Mouse (Mus musculus) midbrain, embryonic 14.5 days (tissue): ENCODE measurements around the gene Hist1h2af. TPM values are rescaled to one million over a fixed set of nuclear protein-coding genes. Genes with fewer than 3 reads are reported as not detected.
A peak's percentile ranks its signal among the peaks of the same experiment; 100 is the strongest.
"Not testable (repeated sequence)": the region's sequence is repeated elsewhere in the genome, so short reads cannot be mapped to it uniquely, and the experiment has no call there.

Source experiments
- ATAC-seq: fragments of 200-750 bp; cut with Nextera tagmentation; 2 replicates; pipeline ENCODE4 v1.8.0; 2017; ENCODE audit warnings: moderate number of reproducible peaks, moderate library complexity; ENCODE audit not compliant: low FRiP score, low TSS enrichment
- DNase-seq: peaks from one replicate; pipeline ENCODE4 v3.0.0-alpha.2; 2015
- H3K27ac ChIP-seq: fragments of 300-500 bp; sonication (generic); replicated peaks from 2 replicates; pipeline ENCODE4 v1.5.1; 2014; ENCODE audit warnings: mild to moderate bottlenecking, low read depth, low read length, moderate library complexity
- H3K27me3 ChIP-seq: fragments of 300-500 bp; sonication (generic); 2 replicates; pipeline ENCODE4 v1.6.1; 2014; ENCODE audit warnings: low read length, control low read depth, mixed read lengths; ENCODE audit not compliant: control insufficient read depth, insufficient read depth
- H3K36me3 ChIP-seq: fragments of 300-500 bp; sonication (generic); 2 replicates; pipeline ENCODE4 v1.6.1; 2014; ENCODE audit warnings: low read length, control low read depth; ENCODE audit not compliant: control insufficient read depth, insufficient read depth
- H3K4me1 ChIP-seq: fragments of 300-500 bp; sonication (generic); 2 replicates; pipeline ENCODE4 v1.6.1; 2014; ENCODE audit warnings: mild to moderate bottlenecking, antibody characterized with exemption, low read length, control low read depth; ENCODE audit not compliant: control insufficient read depth, insufficient read depth
- H3K4me2 ChIP-seq: fragments of 300-500 bp; sonication (generic); 2 replicates; pipeline ENCODE4 v1.6.1; 2014; ENCODE audit warnings: mild to moderate bottlenecking, low read length, moderate library complexity
- H3K4me3 ChIP-seq: fragments of 300-500 bp; sonication (generic); replicated peaks from 2 replicates; pipeline ENCODE4 v1.5.1; 2014; ENCODE audit warnings: low read depth, low read length
- H3K9ac ChIP-seq: fragments of 300-500 bp; sonication (generic); replicated peaks from 2 replicates; pipeline ENCODE4 v1.6.1; 2014; ENCODE audit warnings: mild to moderate bottlenecking, low read length, moderate library complexity
- H3K9me3 ChIP-seq: fragments of 300-500 bp; sonication (generic); 2 replicates; pipeline ENCODE4 v1.6.1; 2016; ENCODE audit warnings: low read length, control low read depth, mixed read lengths; ENCODE audit not compliant: control insufficient read depth
- WGBS: fragments of 180-500 bp; shearing (Covaris S2); extraction: QIAGEN DNeasy Blood & Tissue Kit; methylation state at CpG from one replicate; pipeline ENCODE4 v1.1.7; 2014; 5-methylcytosine and 5-hydroxymethylcytosine counted together
- polyA plus RNA-seq: library from polyadenylated mRNA; unstranded; fragments of >200 nt; fragmentation: Nextera tagmentation; extraction: Ambion mirVana; gene quantifications from 2 replicates; pipeline ENCODE4 v1.2.1, GENCODE M21; 2014

Hist1h2af gene
- polyA plus RNA-seq, 1 experiment from 2014 or later, result 3.4 TPM

DNA sequence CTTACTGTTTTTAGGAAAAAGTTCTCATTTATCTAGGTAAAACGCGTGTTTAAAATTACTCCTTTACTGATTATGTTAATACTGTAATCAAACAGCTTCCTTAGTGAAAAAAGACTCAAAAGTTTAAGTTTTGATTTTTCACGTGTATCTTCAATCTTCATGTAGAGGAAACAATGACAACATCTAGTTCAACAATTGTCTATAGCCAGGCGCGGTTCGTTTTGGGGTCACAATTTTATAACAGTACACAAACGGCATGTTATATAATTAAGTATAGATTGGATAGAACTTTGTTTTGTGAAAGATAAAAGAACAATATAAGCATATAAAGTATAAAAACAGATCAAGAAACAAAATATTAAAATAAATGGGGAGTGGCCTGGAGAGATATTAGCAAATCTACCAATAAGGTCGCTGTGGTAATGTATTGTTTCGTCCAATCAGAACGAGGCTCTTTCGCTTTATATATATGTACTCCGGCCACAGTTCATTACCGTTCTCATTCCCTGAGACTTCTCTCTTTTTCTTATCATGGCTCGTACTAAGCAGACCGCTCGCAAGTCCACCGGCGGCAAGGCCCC is 41.7 kb downstream of the Hist1h2af start, which contains the start of gene Hist1h3d:
Gene Hist1h3d, plus strand, starts transcription at position 493 of the 581 bp plus-strand sequence.
- Histone ChIP-seq H3K4me2 (peak within 1 kb of the TSS; percentile 59), H3K27ac (peak within 1 kb of the TSS; percentile 76), H3K36me3 (no peaks in the 10 kb centered on the region), H3K4me3 (peak within 1 kb of the TSS; percentile 36), H3K4me1 (peaks cover 31% of the 10 kb centered on the region), H3K9me3 (no peaks in the 10 kb centered on the region), H3K9ac (peak within 1 kb of the TSS; percentile 30; the same call in 1 of the 2 replicates), H3K27me3 (no peaks in the 10 kb centered on the region)
- DNase-seq (peak; percentile 88), ATAC-seq (peak; percentile 72)
- under 1% methylated on average over 18 of the region's 18 CpGs for WGBS

GRCm38 (mm10) chr13:23575864-23576313 is 42.2 kb downstream of the Hist1h2af start:
- not testable (repeated sequence) for DNase-seq, H3K36me3 ChIP-seq, H3K9me3 ChIP-seq, H3K27me3 ChIP-seq, ATAC-seq
- 0% methylated on average over 10 of the region's 40 CpGs for WGBS
- Histone ChIP-seq H3K4me1 (peaks cover 30% of the 10 kb centered on the region), H3K9ac (peak overlapping the region; percentile 30; the same call in 1 of the 2 replicates), H3K4me2 (peak overlapping the region; percentile 59), H3K27ac (peak overlapping the region; percentile 68), H3K4me3 (peak overlapping the region; percentile 36)

DNA sequence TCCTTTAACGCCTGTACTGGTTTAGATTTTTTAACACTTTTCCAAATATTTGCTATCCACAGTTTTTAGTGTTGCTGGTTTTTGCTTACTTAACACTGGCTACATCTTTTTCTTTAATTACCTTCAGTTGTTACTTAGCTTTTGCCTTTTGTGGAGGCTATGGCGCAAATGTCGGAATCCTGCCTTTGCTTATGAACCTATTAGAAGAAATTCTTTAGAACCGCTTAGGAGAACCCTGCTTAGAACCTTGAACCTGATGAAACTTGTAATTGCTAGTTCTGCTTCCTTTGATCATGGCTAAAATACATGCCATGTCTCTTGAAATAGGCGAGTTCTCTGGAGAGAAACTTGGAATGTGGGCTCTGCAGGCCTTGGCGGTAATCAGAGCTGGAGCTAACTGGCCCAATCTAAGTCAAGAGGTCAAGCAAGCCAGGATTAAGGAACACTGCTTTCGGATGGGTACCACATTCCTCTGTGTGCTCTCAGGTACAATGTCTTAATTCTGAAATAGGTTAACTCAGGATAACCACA is 42.7 kb downstream of the Hist1h2af start:
- Histone ChIP-seq H3K27me3 (no peaks in the 10 kb centered on the region), H3K27ac (peak overlapping the region; percentile 49; the same call in 1 of the 2 replicates), H3K9me3 (no peaks in the 10 kb centered on the region), H3K4me2 (peak overlapping the region; percentile 59), H3K4me3 (peak overlapping the region; percentile 36), H3K4me1 (peaks cover 30% of the 10 kb centered on the region), H3K36me3 (no peaks in the 10 kb centered on the region), H3K9ac (peak overlapping the region; percentile 30; the same call in 1 of the 2 replicates)
- 2% methylated on average over 7 of the region's 7 CpGs for whole genome bisulfite sequencing
- ATAC-seq (no peak), DNase-seq (no peak)

DNA sequence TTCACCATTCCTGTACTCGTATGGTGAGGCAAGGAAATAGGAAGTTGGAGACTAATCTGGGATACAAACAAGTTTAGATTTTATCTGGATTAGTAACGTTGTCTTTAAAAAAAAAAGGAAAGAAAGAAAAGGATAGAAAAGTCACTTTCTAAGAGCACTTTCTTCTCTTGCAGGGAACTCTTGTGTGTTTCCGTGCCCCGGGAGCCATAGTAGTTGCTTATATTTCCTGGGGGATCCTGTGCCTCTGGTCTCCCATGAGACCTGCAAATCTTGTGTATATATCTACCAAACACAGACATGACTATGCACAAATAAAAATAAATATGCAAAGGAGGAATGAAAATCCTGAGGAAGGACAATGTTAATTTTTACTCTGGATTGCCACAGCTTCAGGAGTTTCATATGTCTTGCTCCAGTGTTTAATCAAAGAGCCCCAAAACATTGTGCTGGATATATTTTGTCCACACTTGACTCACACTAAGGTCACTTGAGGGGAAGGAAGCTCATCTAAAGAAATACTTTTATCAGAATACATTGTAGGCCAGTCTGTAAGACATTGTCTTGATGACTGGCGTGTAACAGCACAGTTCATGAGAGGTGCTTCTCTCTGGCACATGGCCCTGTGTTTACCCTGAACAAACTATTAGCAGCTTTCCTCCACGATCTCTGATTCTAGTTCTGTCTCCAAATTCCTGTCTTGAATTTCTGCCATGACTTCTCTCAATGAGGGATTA is 43.4 kb downstream of the Hist1h2af start:
- no peaks in the 10 kb centered on the region for H3K27me3 ChIP-seq
- peak overlapping the region; percentile 36; the same call in 1 of the 2 replicates for H3K4me3 ChIP-seq
- H3K9me3 ChIP-seq, result no peaks in the 10 kb centered on the region
- no peak for DNase-seq
- H3K27ac ChIP-seq, result no peak overlapping the region
- H3K36me3 ChIP-seq, result no peaks in the 10 kb centered on the region
- H3K4me1 ChIP-seq, result peaks cover 31% of the 10 kb centered on the region
- no peak for ATAC-seq
- peak overlapping the region; percentile 59 for H3K4me2 ChIP-seq
- H3K9ac ChIP-seq, result peak overlapping the region; percentile 30; the same call in 1 of the 2 replicates
- 46% methylated on average over 6 of the region's 6 CpGs for WGBS

DNA sequence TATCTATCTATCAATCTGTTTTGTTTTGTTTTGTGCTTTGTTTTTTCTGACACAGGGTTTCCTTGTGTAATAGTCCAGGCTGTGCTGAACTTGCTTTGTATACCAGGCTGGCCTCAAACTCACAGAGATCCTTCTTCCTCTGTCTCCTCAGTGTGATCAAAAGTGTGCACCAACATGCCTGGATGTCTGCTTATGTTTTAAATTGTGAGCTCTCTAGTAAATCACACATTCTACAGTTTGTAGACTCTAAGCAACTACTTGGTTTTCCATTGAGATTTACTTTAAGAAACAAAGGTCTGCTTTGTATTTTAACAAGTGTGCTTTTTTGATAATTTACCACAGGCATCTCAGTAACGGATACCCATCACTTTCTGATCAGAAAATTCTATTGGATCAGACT is 44.1 kb downstream of the Hist1h2af start:
- Histone ChIP-seq H3K9ac (no peak overlapping the region), H3K4me2 (no peak overlapping the region), H3K36me3 (no peaks in the 10 kb centered on the region), H3K9me3 (no peaks in the 10 kb centered on the region), H3K27ac (no peak overlapping the region), H3K4me1 (peaks cover 28% of the 10 kb centered on the region), H3K27me3 (no peaks in the 10 kb centered on the region), H3K4me3 (no peak overlapping the region)
- 95% methylated on average over 1 of the region's 1 CpGs for WGBS
- ATAC-seq (no peak), DNase-seq (no peak)

DNA sequence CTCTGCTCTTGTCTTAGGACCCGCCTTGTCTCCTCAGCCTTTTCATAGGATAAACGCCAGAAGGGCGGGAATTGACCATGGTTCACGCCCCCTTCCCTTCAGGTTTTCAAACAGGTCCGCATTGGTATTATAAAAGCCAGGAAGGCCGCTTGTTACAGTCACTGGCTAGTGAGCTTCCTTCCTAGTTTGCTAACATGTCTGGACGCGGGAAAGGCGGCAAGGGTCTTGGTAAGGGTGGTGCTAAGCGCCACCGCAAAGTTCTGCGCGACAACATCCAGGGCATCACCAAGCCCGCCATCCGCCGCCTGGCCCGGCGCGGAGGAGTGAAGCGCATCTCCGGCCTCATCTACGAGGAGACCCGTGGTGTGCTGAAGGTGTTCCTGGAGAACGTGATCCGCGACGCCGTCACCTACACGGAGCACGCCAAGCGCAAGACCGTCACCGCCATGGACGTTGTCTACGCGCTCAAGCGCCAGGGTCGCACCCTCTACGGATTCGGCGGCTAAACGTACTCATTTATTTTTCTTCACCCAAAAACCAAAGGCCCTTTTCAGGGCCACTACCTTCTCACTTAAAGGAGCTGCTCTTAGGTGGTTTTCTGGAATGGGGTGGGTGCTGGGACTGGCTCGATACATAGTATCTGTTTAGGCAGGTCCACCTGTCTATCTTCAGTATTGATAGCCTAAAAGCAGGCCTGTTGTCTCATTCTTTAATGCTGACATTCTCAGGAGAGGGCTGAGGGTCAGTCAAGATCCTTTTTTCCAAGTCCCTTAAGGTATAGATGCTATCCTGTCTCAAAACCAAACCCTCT is 47.9 kb downstream of the Hist1h2af start, which contains the start of gene Hist1h4d:
Gene Hist1h4d, plus strand, starts transcription at position 191 of the 811 bp plus-strand sequence.
- ATAC-seq (peak; percentile 91), DNase-seq (peak; percentile 98)
- WGBS, result under 1% methylated on average over 43 of the region's 43 CpGs
- H3K27me3 ChIP-seq, result no peaks in the 10 kb centered on the region
- H3K9ac ChIP-seq, result peak within 1 kb of the TSS; percentile 47
- H3K27ac ChIP-seq, result peak within 1 kb of the TSS; percentile 78
- peak within 1 kb of the TSS; percentile 39 for H3K4me3 ChIP-seq
- H3K4me1 ChIP-seq, result peaks cover 23% of the 10 kb centered on the region
- no peaks in the 10 kb centered on the region for H3K9me3 ChIP-seq
- H3K36me3 ChIP-seq, result no peaks in the 10 kb centered on the region
- H3K4me2 ChIP-seq, result peak within 1 kb of the TSS; percentile 74

DNA sequence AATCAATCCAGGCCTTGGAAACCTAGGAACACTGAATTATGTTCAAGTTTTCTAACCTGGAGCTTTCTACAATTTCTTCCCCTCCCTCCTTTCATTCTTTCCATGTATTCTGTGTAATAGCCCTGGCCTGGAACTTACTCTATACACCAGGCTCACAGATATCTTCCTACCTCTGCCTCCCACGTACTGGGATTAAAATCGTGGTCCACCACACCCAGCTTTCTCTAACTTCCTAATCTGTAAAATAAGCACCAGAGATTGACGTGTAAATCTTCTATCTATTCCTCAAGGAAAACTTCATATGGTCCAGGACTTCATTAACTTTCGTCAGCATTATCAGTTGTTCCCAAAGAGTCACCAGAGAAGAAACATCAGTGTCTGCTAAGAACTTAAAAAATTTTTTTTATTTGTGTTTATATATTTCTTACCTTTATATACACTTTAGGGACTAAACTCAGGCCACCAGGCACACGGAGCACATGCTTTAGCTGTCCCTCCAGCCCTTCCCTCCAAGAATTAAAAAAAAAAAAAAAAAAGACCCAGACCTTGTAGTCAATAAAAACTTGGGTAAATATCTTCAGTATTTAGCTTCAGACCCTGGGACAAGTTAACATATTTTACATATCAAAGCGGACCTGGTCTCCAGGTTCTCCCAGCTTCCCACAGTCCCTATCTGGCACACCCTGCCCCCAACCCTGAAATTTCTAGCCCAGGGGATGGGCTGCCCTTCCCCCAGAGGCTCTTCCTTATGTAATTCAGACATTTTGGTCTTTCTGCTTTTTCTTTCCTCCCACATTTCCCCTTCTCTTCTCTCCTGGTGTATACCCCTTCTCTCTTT is 48.7 kb downstream of the Hist1h2af start:
- peak overlapping the region; percentile 74 for H3K4me2 ChIP-seq
- WGBS, result 7% methylated on average over 6 of the region's 6 CpGs
- no peaks in the 10 kb centered on the region for H3K36me3 ChIP-seq
- ATAC-seq, result no peak
- H3K4me1 ChIP-seq, result peaks cover 16% of the 10 kb centered on the region
- no peaks in the 10 kb centered on the region for H3K9me3 ChIP-seq
- H3K4me3 ChIP-seq, result peak overlapping the region; percentile 39
- H3K27me3 ChIP-seq, result no peaks in the 10 kb centered on the region
- peak overlapping the region; percentile 78 for H3K27ac ChIP-seq
- H3K9ac ChIP-seq, result peak overlapping the region; percentile 47
- DNase-seq, result no peak
